Mouse (Mus musculus): ENCODE measurements around the gene Gm42417.

DNA sequence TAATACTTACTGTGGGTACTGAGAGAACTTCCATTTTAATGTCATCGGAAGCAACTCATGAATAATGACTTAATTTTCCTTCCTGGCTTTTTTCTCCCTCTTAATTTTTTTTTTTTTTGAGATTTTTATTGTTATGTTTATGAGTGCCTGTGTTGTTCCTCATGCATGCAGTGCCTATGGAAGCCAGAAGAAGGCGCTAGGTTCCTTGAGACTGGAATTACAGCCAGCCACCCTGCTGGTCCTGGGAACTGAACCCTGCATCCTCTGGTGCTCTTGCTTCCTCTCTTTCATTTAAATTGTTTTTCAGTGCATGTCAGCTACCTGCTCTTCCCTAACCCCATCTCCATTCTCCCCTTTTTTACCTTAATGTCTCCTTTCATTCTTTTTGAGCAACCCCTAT is 25.5 kb downstream of the Gm42417 start:
- TF ChIP-seq EP300 (IDR thresholded peaks at IDR 0.05; ENCODE audit: insufficient read depth, low read depth, low read length), result no peak
- TF ChIP-seq CTCF (IDR thresholded peaks at IDR 0.05; ENCODE audit: low read depth, low read length), result peak; percentile 71
- no peak for TF ChIP-seq POLR2A (IDR thresholded peaks at IDR 0.05; ENCODE audit: insufficient read depth, low read length)
